ENCODE assay signal across 26 mouse cellular contexts in the genomic region with DNA sequence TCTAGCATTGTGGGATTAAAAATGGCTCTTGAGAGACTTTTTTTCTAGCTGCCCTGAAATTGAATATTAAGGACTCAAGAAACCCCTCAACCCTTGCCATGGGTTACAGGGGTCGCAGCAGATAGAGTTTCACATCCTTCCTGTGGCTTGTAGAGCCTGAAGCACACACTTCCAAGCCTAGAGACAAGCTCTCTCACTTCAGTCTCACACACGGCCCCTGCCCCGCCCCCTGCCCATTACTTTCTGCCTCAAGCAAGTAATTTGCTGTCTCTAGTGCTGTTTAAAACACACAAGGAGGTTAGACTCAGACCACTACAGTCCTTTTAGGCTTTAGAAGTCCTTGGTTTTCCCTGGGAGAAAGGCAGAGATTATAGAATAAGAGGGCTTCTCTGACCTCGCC. TPM values are rescaled to one million over a fixed set of nuclear protein-coding genes. Genes with fewer than 3 reads are reported as not detected.
DNase-seq lines count a peak whose midpoint lies in the region; ATAC-seq and TF ChIP-seq lines count a peak whose summit lies in the region.
"Had no signal": no experiment of that assay in that cellular context is flagged by ENCODE, and none has a peak within 500 bp of the region (broad histone marks: within the 10 kb centered on the region; RNA-seq: fewer than 3 reads in every experiment).

No protein-coding gene starts in this region.

- no peaks in the 10 kb centered on the region for H3K4me1 ChIP-seq in kidney, embryonic 14.5 days (ENCODE audit: control insufficient read depth, insufficient read depth, low read length)
- no peaks in the 10 kb centered on the region for H3K4me1 ChIP-seq in kidney, adult 2 months (ENCODE audit: control insufficient read depth, insufficient read depth, low read length)
- 0 out of 2 replicates have a peak, but pooled peaks cover 5% of the 10 kb centered on the region for H3K4me1 ChIP-seq in embryonic facial prominence, embryonic 12.5 days

- ATAC-seq in kidney, embryonic 14.5 days (ENCODE audit: low FRiP score, low TSS enrichment): peak; percentile 36; the same call in 1 of the 2 replicates
- 0 out of 2 replicates have a peak, but pooled peaks have one; percentile 28 for ATAC-seq in embryonic facial prominence, embryonic 12.5 days (ENCODE audit: insufficient number of reproducible peaks, insufficient read depth, low FRiP score, low TSS enrichment)
- ATAC-seq: activated CD4-positive, CD25-positive, alpha-beta regulatory T cell, adult 4 months; forebrain, embryonic 14.5 days; intestine, embryonic 16.5 days; Patski had no signal

- no peak overlapping the region for H3K9ac ChIP-seq in kidney, embryonic 14.5 days (ENCODE audit: low read depth, low read length)
- H3K9ac ChIP-seq in embryonic facial prominence, embryonic 12.5 days: no peak overlapping the region
- H3K9ac ChIP-seq: embryonic facial prominence, embryonic 13.5 days; heart, embryonic 15.5 days; hindbrain, embryonic 14.5 days had no signal

- WGBS in kidney, embryonic 14.5 days: 15% methylated on average over 4 of the region's 4 CpGs
- 29% methylated on average over 4 of the region's 4 CpGs for WGBS in kidney, adult 2 months
- WGBS in embryonic facial prominence, embryonic 12.5 days: 7% methylated on average over 4 of the region's 4 CpGs

- no peaks in the 10 kb centered on the region for H3K9me3 ChIP-seq in kidney, embryonic 14.5 days (ENCODE audit: control insufficient read depth, low read length)
- H3K9me3 ChIP-seq in embryonic facial prominence, embryonic 12.5 days: no peaks in the 10 kb centered on the region
- H3K9me3 ChIP-seq: embryonic facial prominence, embryonic 13.5 days; heart, embryonic 15.5 days had no signal

- H3K27me3 ChIP-seq in kidney, embryonic 14.5 days (ENCODE audit: control insufficient read depth, insufficient read depth, low read length): peaks cover 7% of the 10 kb centered on the region; the same call in 1 of the 2 replicates
- H3K27me3 ChIP-seq in kidney, adult 2 months (replicated peaks; ENCODE audit: control insufficient read depth, insufficient read depth, low read length): no peaks in the 10 kb centered on the region
- no peaks in the 10 kb centered on the region for H3K27me3 ChIP-seq in embryonic facial prominence, embryonic 12.5 days
- H3K27me3 ChIP-seq: CH12.LX had no signal

- H3K36me3 ChIP-seq in kidney, embryonic 14.5 days (ENCODE audit: control insufficient read depth, insufficient read depth, low read length): no peaks in the 10 kb centered on the region
- no peaks in the 10 kb centered on the region for H3K36me3 ChIP-seq in kidney, adult 2 months (ENCODE audit: control insufficient read depth, insufficient read depth, low read length)
- H3K36me3 ChIP-seq in embryonic facial prominence, embryonic 12.5 days: no peaks in the 10 kb centered on the region
- H3K36me3 ChIP-seq: embryonic facial prominence, embryonic 13.5 days; heart, embryonic 15.5 days had no signal

- no peak overlapping the region for H3K27ac ChIP-seq in kidney, embryonic 14.5 days (ENCODE audit: low read depth, low read length)
- H3K27ac ChIP-seq in kidney, adult 2 months (ENCODE audit: insufficient read depth, low read depth, low read length): no peak overlapping the region
- H3K27ac ChIP-seq in embryonic facial prominence, embryonic 12.5 days: no peak overlapping the region
- H3K27ac ChIP-seq: embryonic facial prominence, embryonic 13.5 days; gastrocnemius, adult 2 months; heart, embryonic 15.5 days; hindbrain, embryonic 14.5 days had no signal

- H3K4me3 ChIP-seq in kidney, embryonic 14.5 days (ENCODE audit: low read length): no peak overlapping the region
- no peak overlapping the region for H3K4me3 ChIP-seq in kidney, adult 2 months (ENCODE audit: insufficient read depth, low read depth, low read length)
- H3K4me3 ChIP-seq in embryonic facial prominence, embryonic 12.5 days: no peak overlapping the region
- H3K4me3 ChIP-seq: embryonic facial prominence, embryonic 13.5 days; gastrocnemius, adult 2 months; heart, embryonic 15.5 days had no signal

- no peak overlapping the region for H3K4me2 ChIP-seq in kidney, embryonic 14.5 days (replicated peaks; ENCODE audit: low read depth, low read length)
- no peak overlapping the region for H3K4me2 ChIP-seq in embryonic facial prominence, embryonic 12.5 days (replicated peaks)
- H3K4me2 ChIP-seq: embryonic facial prominence, embryonic 13.5 days; heart, embryonic 11.5 days; heart, embryonic 15.5 days; hindbrain, embryonic 14.5 days had no signal

- TF ChIP-seq POLR2A in kidney, adult 2 months (IDR thresholded peaks at IDR 0.05; ENCODE audit: low read depth, low read length): no peak

- TF ChIP-seq CTCF in kidney, adult 2 months (conservative IDR thresholded peaks at IDR 0.05; ENCODE audit: insufficient read depth, insufficient read length, low read depth, low read length): no peak

- DNase-seq in kidney, adult 2 months: no peak
- peak; percentile 1 to 10 for DNase-seq in kidney, postnatal 4 days
- no peak for DNase-seq in kidney, postnatal 25 days
- DNase-seq in embryo, embryonic 11 days: peak; percentile 46
- DNase-seq in adrenal gland, postnatal 36 days: no peak
- no peak for DNase-seq in cerebellum, adult 11 months
- DNase-seq: adrenal gland, postnatal 14 days; cerebellum, adult 2 months; cerebellum, postnatal 10 days; gastrocnemius, adult 2 months; gastrocnemius, postnatal 36 days; heart, adult 11 months; heart, postnatal 14 days had no signal

RNA-seq across cellular contexts. Expression of a gene that starts 1.7 kb away (rescaled TPM):
- not detected in 2 replicates for polyA plus RNA-seq in kidney, embryonic 14.5 days (2014; fragmentation: Nextera tagmentation; extraction: Ambion mirVana)
- polyA plus RNA-seq in kidney, adult 2 months (2012; rRNA removed): not detected in 2 replicates
- 0.53 and 0.75 TPM in 2 replicates for polyA plus RNA-seq in embryonic facial prominence, embryonic 12.5 days (2016; fragmentation: Nextera tagmentation; extraction: Ambion mirVana)
- not detected for total RNA-seq in adrenal gland, postnatal 36 days (2021)
- total RNA-seq: adrenal gland, adult 18-20 months; adrenal gland, postnatal 14 days; CH12.LX; gastrocnemius, adult 2 months; gastrocnemius, postnatal 36 days; heart, postnatal 14 days; hematopoietic stem cell, adult 5-6 weeks had no signal
- polyA plus RNA-seq: activated CD4-positive, CD25-positive, alpha-beta regulatory T cell, adult 4 months; embryonic facial prominence, embryonic 13.5 days; heart, embryonic 11.5 days; heart, embryonic 15.5 days; intestine, embryonic 16.5 days had no signal

Comparison
In these comparisons a context has a peak if more than half of its experiments do, and no peak if none do; other contexts are left out.
1. DNase-seq: peak in kidney, postnatal 4 days (2 of 2) and embryo, embryonic 11 days (single experiment); none in kidney, adult 2 months (single experiment), kidney, postnatal 25 days (0 of 2), adrenal gland, postnatal 36 days (0 of 2) and cerebellum, adult 11 months (single experiment).